Comparison of ENCODE assay signal across 21 mouse cellular contexts in the genomic region with DNA sequence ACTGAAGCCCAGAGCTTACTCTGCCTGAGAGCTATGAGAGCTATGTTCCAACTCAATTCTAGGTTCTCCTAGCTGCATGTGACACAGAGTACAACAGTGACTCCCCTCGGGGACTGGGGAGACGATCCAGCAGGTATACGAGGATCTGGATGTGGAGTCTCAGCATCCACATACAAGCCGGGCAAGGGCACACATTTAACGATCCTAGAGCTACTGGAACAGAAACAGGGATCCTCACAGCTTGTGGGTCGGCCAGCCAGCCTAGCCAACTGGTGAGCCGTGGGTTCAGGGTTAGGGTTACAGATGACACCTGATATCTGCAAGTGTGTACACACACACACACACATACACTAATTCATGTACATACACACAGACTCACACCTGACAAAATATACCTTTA. TPM values are rescaled to one million over a fixed set of nuclear protein-coding genes. Genes with fewer than 3 reads are reported as not detected.
DNase-seq lines count a peak whose midpoint lies in the region; ATAC-seq and TF ChIP-seq lines count a peak whose summit lies in the region.
"Had no signal": no experiment of that assay in that cellular context is flagged by ENCODE, and none has a peak within 500 bp of the region (broad histone marks: within the 10 kb centered on the region; RNA-seq: fewer than 3 reads in every experiment).

No protein-coding gene starts in this region.

- TF ChIP-seq RAD21 in MEL (IDR thresholded peaks at IDR 0.05; ENCODE audit: low read depth, low read length), result no peak

- TF ChIP-seq CTCF in MEL (IDR thresholded peaks at IDR 0.05 in 2 of 3, conservative IDR thresholded peaks at IDR 0.05 in 1 of 3; ENCODE audit: control insufficient read depth in 1 of 3, insufficient read depth in 1 of 3, low read depth in 2 of 3, low read length in 3 of 3, poor library complexity in 1 of 3, severe bottlenecking in 1 of 3), result no peak

- TF ChIP-seq POLR2A in MEL (IDR thresholded peaks at IDR 0.05; ENCODE audit: control insufficient read depth in 1 of 2, insufficient read depth in 1 of 2, low read depth in 1 of 2, low read length in 2 of 2, poor library complexity in 1 of 2) (no peak), myocyte (IDR thresholded peaks at IDR 0.05; ENCODE audit: insufficient read length, low read depth) (no peak)

- no peak overlapping the region for H3K4me3 ChIP-seq in midbrain, embryonic 11.5 days (ENCODE audit: low read depth, low read length)
- H3K4me3 ChIP-seq in midbrain, embryonic 14.5 days (replicated peaks; ENCODE audit: low read depth, low read length), result no peak overlapping the region
- H3K4me3 ChIP-seq in MEL (ENCODE audit: control insufficient read depth in 1 of 2, insufficient read depth in 1 of 2, low read depth in 2 of 2, low read length in 2 of 2) (no peak overlapping the region), myocyte (no peak overlapping the region)
- H3K4me3 ChIP-seq: embryonic facial prominence, embryonic 10.5 days; embryonic facial prominence, embryonic 12.5 days; forebrain, embryonic 13.5 days; forebrain, embryonic 15.5 days had no signal

- no peak overlapping the region for H3K9ac ChIP-seq in midbrain, embryonic 11.5 days (ENCODE audit: low read length)
- H3K9ac ChIP-seq in midbrain, embryonic 14.5 days (replicated peaks; ENCODE audit: low read length), result no peak overlapping the region
- H3K9ac ChIP-seq in MEL (ENCODE audit: control insufficient read depth, low read depth, low read length, poor library complexity, severe bottlenecking), result no peak overlapping the region
- H3K9ac ChIP-seq: embryonic facial prominence, embryonic 12.5 days; forebrain, embryonic 13.5 days; forebrain, embryonic 15.5 days; forebrain, postnatal 0 days had no signal

- no peak overlapping the region for H3K27ac ChIP-seq in midbrain, embryonic 11.5 days (ENCODE audit: low read depth, low read length)
- no peak overlapping the region for H3K27ac ChIP-seq in midbrain, embryonic 14.5 days (replicated peaks; ENCODE audit: low read depth, low read length)
- no peak overlapping the region for H3K27ac ChIP-seq in MEL (ENCODE audit: control insufficient read depth, low read depth, low read length)
- H3K27ac ChIP-seq: embryonic facial prominence, embryonic 10.5 days; embryonic facial prominence, embryonic 12.5 days; forebrain, embryonic 13.5 days; forebrain, embryonic 15.5 days had no signal

- H3K4me1 ChIP-seq in midbrain, embryonic 11.5 days (ENCODE audit: control insufficient read depth, insufficient read depth, low read length), result peaks cover 14% of the 10 kb centered on the region
- H3K4me1 ChIP-seq in midbrain, embryonic 14.5 days (ENCODE audit: control insufficient read depth, insufficient read depth, low read length), result peaks cover 18% of the 10 kb centered on the region
- H3K4me1 ChIP-seq in MEL (ENCODE audit: control insufficient read depth in 1 of 2, insufficient read depth in 2 of 2, low read length in 2 of 2), result peaks cover 4 to 17% of the 10 kb centered on the region in 2 experiments; a peak in 3 of 4 replicates

- H3K9me3 ChIP-seq in midbrain, embryonic 11.5 days (ENCODE audit: control insufficient read depth, low read length), result no peaks in the 10 kb centered on the region; the same call in 1 of the 2 replicates
- H3K9me3 ChIP-seq in midbrain, embryonic 14.5 days (ENCODE audit: control insufficient read depth, low read length), result peaks cover 5% of the 10 kb centered on the region; the same call in 1 of the 2 replicates
- H3K9me3 ChIP-seq in MEL (replicated peaks; ENCODE audit: insufficient read depth, low read length), result no peaks in the 10 kb centered on the region
- H3K9me3 ChIP-seq: forebrain, embryonic 15.5 days had no signal

- H3K36me3 ChIP-seq in midbrain, embryonic 11.5 days (ENCODE audit: control insufficient read depth, insufficient read depth, low read length), result peaks cover 17% of the 10 kb centered on the region
- peaks cover 49% of the 10 kb centered on the region for H3K36me3 ChIP-seq in midbrain, embryonic 14.5 days (ENCODE audit: control insufficient read depth, insufficient read depth, low read length)
- H3K36me3 ChIP-seq in MEL (ENCODE audit: control insufficient read depth in 1 of 2, insufficient read depth in 2 of 2, low read length in 2 of 2), result peaks cover 31 to 57% of the 10 kb centered on the region in 2 experiments
- peaks cover 66% of the 10 kb centered on the region for H3K36me3 ChIP-seq in myocyte (ENCODE audit: control insufficient read depth, insufficient read depth)

- H3ac ChIP-seq in myocyte (ENCODE audit: control insufficient read depth, insufficient read length), result no peak overlapping the region

- 97% methylated on average over 7 of the region's 7 CpGs for WGBS in midbrain, embryonic 11.5 days
- WGBS in midbrain, embryonic 14.5 days, result 94% methylated on average over 7 of the region's 7 CpGs

- no peak for ATAC-seq in midbrain, embryonic 11.5 days (ENCODE audit: low FRiP score)
- ATAC-seq in midbrain, embryonic 14.5 days (ENCODE audit: low FRiP score, low TSS enrichment), result no peak
- ATAC-seq: activated CD4-positive, CD25-positive, alpha-beta regulatory T cell, adult 4 months; forebrain, embryonic 13.5 days; forebrain, embryonic 15.5 days; forebrain, postnatal 0 days; Patski had no signal

- TF ChIP-seq EP300 in MEL (IDR thresholded peaks at IDR 0.05; ENCODE audit: low read depth in 1 of 2, low read length in 2 of 2), result no peak

- H3K4me2 ChIP-seq in midbrain, embryonic 11.5 days, result no peak overlapping the region
- no peak overlapping the region for H3K4me2 ChIP-seq in midbrain, embryonic 14.5 days (ENCODE audit: low read length)
- no peak overlapping the region for H3K4me2 ChIP-seq in myocyte (ENCODE audit: low read depth)
- H3K4me2 ChIP-seq: embryonic facial prominence, embryonic 12.5 days; forebrain, embryonic 13.5 days; forebrain, embryonic 15.5 days had no signal

- H3K79me2 ChIP-seq in MEL (ENCODE audit: control insufficient read depth, insufficient read depth, low read length, poor library complexity) (peaks cover 39% of the 10 kb centered on the region), myocyte (ENCODE audit: control insufficient read depth, insufficient read depth) (peaks cover 54% of the 10 kb centered on the region)

- H3K27me3 ChIP-seq in midbrain, embryonic 11.5 days (ENCODE audit: control insufficient read depth, insufficient read depth, low read length), result no peaks in the 10 kb centered on the region
- H3K27me3 ChIP-seq in midbrain, embryonic 14.5 days (ENCODE audit: control insufficient read depth, insufficient read depth, low read length), result no peaks in the 10 kb centered on the region
- H3K27me3 ChIP-seq in MEL (ENCODE audit: control insufficient read depth in 1 of 2, insufficient read depth in 2 of 2, low read length in 2 of 2) (no peaks in the 10 kb centered on the region), myocyte (ENCODE audit: control insufficient read depth, insufficient read depth, insufficient read length) (no peaks in the 10 kb centered on the region)
- H3K27me3 ChIP-seq: embryonic facial prominence, embryonic 12.5 days; forebrain, embryonic 13.5 days; forebrain, embryonic 15.5 days; Patski had no signal

- DNase-seq in heart, adult 11 months, result peak; percentile 80
- DNase-seq in heart, adult 8-10 months (ENCODE audit: low spot score), result no peak
- DNase-seq in midbrain, embryonic 11.5 days (ENCODE audit: low spot score, missing footprints), result peak; percentile 23
- DNase-seq in midbrain, embryonic 14.5 days, result no peak
- DNase-seq in MEL (ENCODE audit: low read depth, low spot score), result no peak
- DNase-seq in cerebellum, adult 9-11 months, result no peak
- DNase-seq: adrenal gland, adult 8-10 months; adrenal gland, postnatal 25 days; cerebellum, adult 11 months; cerebellum, adult 18-20 months; cerebellum, adult 8-10 months; cerebellum, postnatal 10 days; cerebellum, postnatal 25 days; forebrain, postnatal 0 days had no signal

TF ChIP-seq in MEL, 35 proteins besides CTCF, POLR2A, EP300 and RAD21:
- TF ChIP-seq NELFE (IDR thresholded peaks at IDR 0.05; ENCODE audit: low read depth, low read length) (no peak), USF2 (IDR thresholded peaks at IDR 0.05; ENCODE audit: borderline replicate concordance in 1 of 2, insufficient read depth in 1 of 2, low read depth in 1 of 2, low read length in 2 of 2) (0 out of 4 replicates have a peak, but pooled peaks of 1 of the 2 experiments have one; percentile 8), E2F4 (IDR thresholded peaks at IDR 0.05; ENCODE audit: borderline replicate concordance, low read depth, low read length) (no peak), ELF1 (IDR thresholded peaks at IDR 0.05; ENCODE audit: low read depth, low read length) (no peak), MYB (IDR thresholded peaks at IDR 0.05; ENCODE audit: low read depth, low read length) (no peak), UBTF (IDR thresholded peaks at IDR 0.05; ENCODE audit: borderline replicate concordance, insufficient read depth, low read depth, low read length) (no peak), JUND (IDR thresholded peaks at IDR 0.05; ENCODE audit: low read depth, low read length) (no peak), TAL1 (IDR thresholded peaks at IDR 0.05; ENCODE audit: low read length) (no peak), POLR2AphosphoS2 (IDR thresholded peaks at IDR 0.05; ENCODE audit: low read length) (peak; percentile 36; the same call in 1 of the 2 replicates)

TF ChIP-seq in myocyte, 11 proteins besides CTCF, POLR2A, EP300 and RAD21:
- TF ChIP-seq POLR2AphosphoS2 (IDR thresholded peaks at IDR 0.05; ENCODE audit: insufficient read length, low read depth) (peak; percentile 23), MAX (IDR thresholded peaks at IDR 0.05; ENCODE audit: low read depth) (no peak), MYOG (IDR thresholded peaks at IDR 0.05; ENCODE audit: control insufficient read depth in 1 of 3, insufficient read depth in 1 of 3, insufficient read length in 2 of 3, low read depth in 2 of 3) (peak in 1 of 3 experiments; percentile 29), TCF12 (IDR thresholded peaks at IDR 0.05; ENCODE audit: insufficient read depth, poor library complexity, severe bottlenecking) (no peak), MYOD1 (IDR thresholded peaks at IDR 0.05; ENCODE audit: control insufficient read depth in 1 of 3, insufficient read length in 2 of 3, low read depth in 2 of 3) (no peak), REST (IDR thresholded peaks at IDR 0.05; ENCODE audit: insufficient read depth, insufficient read length) (no peak), SRF (IDR thresholded peaks at IDR 0.05; ENCODE audit: control insufficient read depth, insufficient read length, low read depth) (peak; percentile 7), CEBPB (IDR thresholded peaks at IDR 0.05; ENCODE audit: insufficient read depth, poor library complexity, severe bottlenecking) (no peak)
TF ChIP-seq in myocyte: peak in this region for 3.

RNA-seq across cellular contexts. Expression of gene Zfp706, which starts 5.3 kb away (rescaled TPM):
- 100 to 1,000 TPM; 214 to 231 (median 227) TPM for total RNA-seq in heart, adult 8-10 months (2022)
- polyA plus RNA-seq in midbrain, embryonic 11.5 days (2014; fragmentation: Nextera tagmentation; extraction: Ambion mirVana), result 423 and 440 TPM in 2 replicates
- polyA plus RNA-seq in midbrain, embryonic 14.5 days (2014; fragmentation: Nextera tagmentation; extraction: Ambion mirVana), result 416 and 455 TPM in 2 replicates
- 64.0 and 66.3 TPM in 2 replicates for total RNA-seq in MEL (2012; rRNA removed)
- polyA plus RNA-seq in MEL (2012; ENCODE audit: insufficient read depth in 1 of 2, insufficient read length in 2 of 2, low read depth in 1 of 2, low replicate concordance in 2 of 2, missing spikeins in 1 of 2) (100 to 1,000 TPM in 1 of 2 experiments, 10 to 100 TPM in 1; 33.1 to 261 TPM), myocyte (2012; fragmentation: generic; extraction: Trizol) (199 TPM)

Comparison
In these comparisons a context has a peak if more than half of its experiments do, and no peak if none do; other contexts are left out.
1. DNase-seq: peak in heart, adult 11 months (single experiment) and midbrain, embryonic 11.5 days (single experiment); none in heart, adult 8-10 months (single experiment), midbrain, embryonic 14.5 days (single experiment), MEL (single experiment) and cerebellum, adult 9-11 months (single experiment).